Mouse (Mus musculus) layer of hippocampus, adult 18-20 months (tissue): Measurements from ENCODE around the gene Nup50. TPM values are rescaled to one million over a fixed set of nuclear protein-coding genes. Genes with fewer than 3 reads are reported as not detected.
A peak's percentile ranks its signal among the peaks of the same experiment; 100 is the strongest.
"Not testable (repeated sequence)": the region's sequence is repeated elsewhere in the genome, so short reads cannot be mapped to it uniquely, and the experiment has no call there.

Experiments
- DNase-seq, 2 experiments: peaks; one replicate each; pipeline ENCODE4 v3.0.0; 2022; ENCODE audit warnings: low spot score in 2 of 2
- long read RNA-seq: library from polyadenylated mRNA; stranded (forward); transcript quantifications from one replicate; pipeline ENCODE4 v2.0.0, GENCODE M21; 2021
- total RNA-seq, 2 experiments: library from RNA; stranded (reverse); gene quantifications; 2 replicates each; pipeline ENCODE4 v1.2.3; 2021

Gene Nup50
- 10 to 100 TPM; 35.3 to 37.9 TPM for total RNA-seq
- long read RNA-seq, full-length matches to known transcripts = 36 of 38 reads
- long read RNA-seq, partial matches to known transcripts = 1 of 38 reads
- long read RNA-seq, other reads (novel, unspliced or antisense) = 1 of 38 reads

DNA sequence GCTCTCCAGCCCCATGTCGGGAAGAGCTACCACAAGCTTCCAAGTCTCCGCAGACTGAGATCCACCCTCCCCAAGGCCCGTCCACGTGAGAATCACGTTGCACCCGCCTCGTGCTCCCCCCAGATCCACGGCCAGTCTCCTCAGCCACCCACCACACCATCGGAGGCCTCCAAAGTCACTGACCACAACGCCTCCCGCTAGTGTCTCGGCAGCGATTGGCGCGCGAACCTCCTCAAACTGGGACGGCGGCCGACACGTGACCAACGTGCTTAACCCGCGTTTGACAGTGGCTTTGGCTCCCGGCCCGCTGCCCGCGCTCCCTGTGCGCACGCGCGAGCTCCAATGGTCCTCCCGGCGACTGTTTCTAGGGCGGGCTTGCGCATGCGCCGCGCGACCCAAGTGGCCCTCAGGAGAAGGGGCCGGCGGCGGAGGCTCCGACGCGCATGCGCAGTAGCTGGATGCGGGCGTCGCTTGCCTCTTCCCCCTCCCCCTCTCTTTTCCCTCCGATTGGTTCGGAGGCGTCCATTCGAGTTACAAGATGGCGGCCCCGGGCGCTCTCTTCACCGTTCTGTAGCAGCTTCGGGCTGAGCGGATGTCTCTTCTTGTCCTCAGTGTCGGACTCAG, at the start of gene Nup50:
Gene Nup50 (plus strand): TSS at position 528 of the 624 bp plus-strand sequence.
- peak; percentile 99 to 100 for DNase-seq

DNA sequence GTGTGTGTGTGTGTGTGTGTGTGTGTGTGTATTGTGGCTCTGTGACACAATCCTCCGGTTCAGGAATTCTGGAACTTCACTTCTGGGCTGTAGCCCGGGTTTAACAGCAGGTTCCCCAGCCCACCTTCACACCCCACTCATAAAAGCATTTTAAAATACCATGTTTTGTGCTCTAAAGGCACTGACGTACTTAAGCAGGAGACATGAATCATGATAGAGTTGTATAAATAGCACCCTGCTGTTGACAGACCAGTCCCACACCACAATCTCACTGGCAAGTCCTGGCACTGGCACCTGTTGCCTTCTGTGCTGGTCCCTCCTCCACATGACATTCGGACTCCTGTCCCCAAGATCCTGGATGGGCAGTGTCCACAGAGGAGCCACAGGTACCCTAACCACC, 49.3 kb upstream of the Nup50 start:
- DNase-seq = peak in 1 of 2 experiments; percentile 54

DNA sequence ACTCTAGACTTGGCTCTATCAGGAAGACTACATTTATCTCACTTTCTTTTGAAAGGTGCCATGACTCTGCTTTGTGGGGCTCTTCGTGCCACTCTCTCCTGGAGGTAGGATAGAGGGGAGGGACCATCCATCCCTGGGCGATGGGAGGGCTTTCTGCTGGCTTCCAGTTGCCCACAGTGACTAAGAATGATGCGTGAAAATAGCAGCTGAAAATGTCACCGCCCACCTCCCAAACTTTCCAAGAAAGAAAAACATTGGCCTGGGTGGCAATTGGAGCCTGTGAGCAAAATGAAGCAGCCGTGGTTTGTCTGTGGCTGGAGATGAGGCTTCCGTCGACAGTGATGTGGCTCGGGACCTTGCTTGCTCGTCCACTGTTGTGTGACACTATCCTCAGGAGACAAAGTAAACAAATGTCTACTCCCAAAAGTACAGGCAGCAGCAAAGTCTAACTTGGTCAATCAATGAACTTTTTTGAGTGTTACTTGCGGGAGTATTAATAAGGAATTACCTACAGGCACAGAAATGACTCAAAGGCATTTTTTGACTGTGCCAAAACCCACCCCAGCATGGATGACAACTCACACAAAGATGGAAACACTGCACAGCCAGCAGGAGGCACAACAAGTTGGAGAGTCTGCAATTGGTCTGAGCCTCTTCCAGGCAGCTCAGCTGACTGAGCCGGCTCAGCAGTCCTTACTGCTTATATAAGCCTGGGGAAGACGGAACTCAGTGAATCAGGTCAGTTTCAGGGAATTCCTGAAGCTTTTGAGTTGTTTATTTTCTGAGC, 46.0 kb upstream of the Nup50 start:
- DNase-seq = peak in 1 of 2 experiments; percentile 37

DNA sequence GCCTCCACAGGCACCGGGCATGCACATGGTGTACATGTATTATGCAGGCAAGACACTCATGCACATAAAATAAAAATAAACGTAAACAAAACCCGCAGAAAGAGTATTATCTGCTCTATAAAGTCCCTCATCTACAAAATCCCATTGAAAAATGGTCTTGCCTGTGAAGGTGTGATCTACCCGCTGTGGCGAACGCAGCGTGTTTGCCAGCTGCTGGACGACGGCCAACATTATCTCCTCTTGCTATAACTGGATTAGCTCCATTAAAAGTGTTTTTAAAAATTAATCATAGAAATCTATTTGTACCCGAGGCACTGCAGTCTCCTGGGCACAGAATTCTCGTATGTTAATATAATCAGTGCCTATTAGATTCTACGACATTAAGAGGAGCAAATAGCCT, 35.1 kb upstream of the Nup50 start:
- DNase-seq = peak; percentile 33 to 54

DNA sequence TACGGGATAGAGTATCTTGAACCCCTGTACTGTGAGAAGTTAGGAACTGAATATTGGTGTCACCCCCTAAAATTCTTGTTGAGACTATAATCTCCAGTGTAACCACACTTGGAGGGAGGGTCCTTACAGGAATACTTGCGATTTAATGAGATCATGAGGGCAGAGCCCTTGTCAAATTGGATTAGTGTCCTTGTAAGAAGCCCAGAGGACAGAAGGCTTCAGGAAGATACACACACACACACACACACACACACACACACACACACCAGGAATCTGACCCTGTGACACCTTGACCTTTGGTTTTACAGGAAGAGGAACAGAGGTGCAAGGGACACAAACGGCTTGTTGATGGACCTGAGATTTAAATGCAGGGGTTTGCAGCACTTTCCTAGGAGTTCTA, 32.0 kb upstream of the Nup50 start:
- no peak for DNase-seq

DNA sequence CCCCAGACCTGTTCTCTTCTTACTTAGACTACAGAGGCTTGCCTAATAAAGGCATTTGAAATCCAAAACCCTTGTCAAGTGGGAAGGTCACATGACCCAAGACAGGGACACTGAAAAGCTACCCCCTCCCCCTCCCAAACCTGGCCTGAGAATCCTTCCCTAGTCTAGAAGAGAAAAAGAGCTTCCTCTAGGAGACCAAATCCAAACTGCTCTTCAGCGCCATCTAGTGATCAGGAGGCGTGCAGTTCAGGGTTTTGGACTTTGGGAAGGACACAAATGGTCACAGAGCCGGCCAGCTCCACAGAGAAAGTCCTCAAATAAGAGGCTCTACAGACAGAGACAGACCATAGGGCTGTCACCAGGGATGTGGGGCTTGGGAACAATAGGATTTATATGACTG, 31.6 kb upstream of the Nup50 start:
- DNase-seq = peak; percentile 30 to 81

DNA sequence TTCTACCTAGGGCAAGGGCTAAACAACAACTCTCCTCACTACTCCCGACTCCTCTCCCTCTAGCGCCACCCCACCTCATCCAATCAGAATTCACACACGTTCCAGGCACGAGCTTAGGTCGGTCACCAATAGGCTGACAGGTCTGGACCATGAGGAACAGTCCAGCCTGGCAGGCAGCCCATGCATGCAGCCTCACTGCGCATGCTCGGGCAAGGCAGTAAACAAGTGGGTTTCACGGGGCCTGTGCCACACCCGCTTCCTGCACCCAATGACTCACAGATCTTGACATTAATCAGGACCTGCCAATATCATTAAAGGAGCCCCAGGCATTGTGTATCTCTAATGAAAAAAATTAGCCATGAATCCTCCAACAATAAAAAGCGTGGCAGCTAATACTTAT, 27.0 kb upstream of the Nup50 start:
- not testable (repeated sequence) for DNase-seq

DNA sequence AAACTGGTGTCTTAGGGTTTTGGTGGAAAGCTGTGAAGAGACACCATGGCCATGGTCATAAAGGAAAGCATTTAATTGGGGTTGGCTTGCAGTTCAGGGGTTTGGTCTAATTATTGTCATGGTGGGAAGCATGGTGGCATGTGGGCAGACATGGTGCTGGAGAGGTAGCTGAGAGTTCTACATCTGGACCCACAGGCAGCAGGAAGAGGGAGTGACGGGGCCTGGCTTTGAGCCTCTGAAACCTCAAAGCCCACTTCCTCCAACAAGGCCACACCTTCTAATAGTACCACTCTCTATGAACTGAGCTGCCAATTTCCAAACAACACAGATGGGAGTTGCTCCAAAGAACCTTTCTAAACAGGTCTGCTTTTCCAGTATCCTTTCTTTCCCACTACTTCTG, 26.5 kb upstream of the Nup50 start:
- DNase-seq = no peak

DNA sequence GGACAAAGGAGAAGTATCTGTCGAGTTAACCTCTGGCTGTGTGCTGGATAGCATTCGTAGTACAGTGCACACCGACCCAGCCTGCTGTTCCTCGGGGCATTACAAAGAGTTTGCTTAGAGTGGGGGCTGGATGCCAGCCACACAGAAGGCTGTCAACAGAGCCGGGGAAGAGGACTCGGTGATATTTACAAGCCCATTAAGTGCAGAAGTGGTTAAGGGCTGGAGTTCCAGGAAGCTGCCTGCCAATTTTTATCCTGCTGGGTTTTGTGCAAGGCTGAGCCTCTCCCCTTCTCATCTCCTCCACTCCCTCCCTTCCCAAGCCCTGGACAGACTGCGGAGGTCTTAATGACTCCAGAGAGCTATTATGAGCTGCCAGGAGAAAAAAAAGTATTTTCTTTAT, 25.1 kb upstream of the Nup50 start:
- DNase-seq = peak in 1 of 2 experiments; percentile 11

DNA sequence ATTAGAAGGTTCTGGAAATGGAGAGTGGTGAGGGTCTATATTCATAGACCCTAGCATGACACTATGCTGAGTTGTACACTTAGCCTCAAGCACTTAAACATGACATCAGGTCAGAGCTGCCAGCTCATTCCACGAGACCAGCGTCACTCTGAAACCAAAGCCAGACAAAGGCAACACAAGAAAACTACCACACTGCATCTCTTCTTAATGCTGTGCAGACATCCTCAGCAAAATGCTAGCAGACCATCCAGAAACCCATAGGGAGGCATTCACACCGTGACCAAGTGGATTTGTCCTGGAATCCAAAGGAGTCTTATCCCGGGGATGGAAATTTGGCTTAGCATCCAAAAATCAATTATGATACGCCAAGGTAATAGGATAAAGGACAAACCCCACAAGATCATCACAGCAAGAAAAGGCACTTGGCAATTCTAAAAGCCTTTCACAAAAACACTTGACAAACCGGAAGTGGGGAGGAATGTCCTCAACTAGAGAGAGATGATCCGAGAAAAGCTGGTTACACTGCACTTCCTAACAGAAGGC, 19.3 kb upstream of the Nup50 start:
- no peak for DNase-seq

DNA sequence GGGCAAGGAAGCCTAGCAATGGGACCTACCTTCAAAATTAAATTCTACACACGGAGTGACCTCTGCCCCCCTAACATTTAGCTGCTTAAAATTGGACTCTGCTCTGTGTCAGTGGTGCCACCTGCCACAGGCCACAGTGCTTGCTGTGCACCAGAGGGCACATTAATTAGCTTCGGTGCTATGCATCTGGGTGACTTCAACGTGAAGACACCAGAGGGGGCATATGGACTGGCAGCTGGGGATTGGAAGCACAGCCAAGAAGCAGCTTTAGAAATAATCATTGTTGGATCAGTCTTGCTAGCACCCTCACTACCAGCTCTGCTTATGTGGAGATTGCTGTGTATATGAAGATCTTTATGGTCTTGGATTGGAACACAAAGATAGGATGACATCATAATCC, 10.0 kb upstream of the Nup50 start:
- DNase-seq = no peak

DNA sequence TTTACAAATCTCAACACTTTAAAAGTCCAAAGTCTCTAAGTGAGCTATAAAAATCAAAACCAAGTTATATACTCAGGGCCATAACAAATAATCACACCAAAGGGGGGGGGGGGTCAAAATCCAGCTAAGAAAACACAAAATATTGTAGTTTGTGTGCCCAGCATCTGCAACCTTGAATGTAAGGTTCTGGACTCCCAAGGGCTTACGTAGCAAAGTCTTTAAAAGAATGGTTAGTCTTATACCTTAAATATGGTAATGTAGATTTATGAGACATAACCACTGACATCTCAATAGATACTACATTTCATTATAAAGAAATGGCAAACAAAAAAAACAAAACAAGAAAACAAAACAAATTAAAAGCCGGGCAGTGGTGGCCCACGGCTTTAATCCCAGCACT, 3.3 kb upstream of the Nup50 start, which contains the start of gene Gm29666:
Gene Gm29666 (minus strand): TSS at position 101 of the 400 bp plus-strand sequence.
- DNase-seq = no peak

DNA sequence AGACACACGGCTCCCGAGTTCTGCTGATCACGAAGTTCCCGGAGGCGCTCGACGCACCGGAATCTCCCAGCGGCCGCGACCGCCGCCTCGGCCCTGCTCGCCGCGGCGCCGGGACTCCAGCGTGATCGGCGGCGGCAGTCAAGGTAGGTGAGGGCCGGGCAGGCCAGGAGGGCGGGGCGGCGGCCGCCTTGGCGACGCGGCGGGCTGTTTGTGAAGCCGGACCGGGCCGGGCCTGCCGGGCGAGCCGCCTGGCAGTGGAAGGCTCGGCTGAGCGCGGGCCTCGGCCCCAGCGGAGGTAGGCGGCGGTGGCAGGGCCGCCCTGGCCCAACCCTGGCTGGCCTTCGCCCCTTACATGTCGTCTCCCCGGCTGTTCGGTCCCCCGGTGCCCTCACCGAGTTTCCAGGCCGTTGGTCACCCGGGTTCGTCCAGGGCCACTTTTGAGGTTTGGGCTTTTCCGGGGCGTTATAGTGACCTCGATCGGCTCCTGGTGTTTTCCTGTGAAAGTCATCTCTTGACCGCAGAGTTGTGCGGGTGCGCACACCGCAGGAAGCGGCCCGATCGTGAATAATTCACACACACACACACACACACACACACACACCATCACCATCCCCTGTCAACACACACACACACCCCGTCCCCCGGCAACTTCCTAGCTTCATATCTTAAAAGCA, 434 bp downstream of the Nup50 start:
- DNase-seq = no peak

DNA sequence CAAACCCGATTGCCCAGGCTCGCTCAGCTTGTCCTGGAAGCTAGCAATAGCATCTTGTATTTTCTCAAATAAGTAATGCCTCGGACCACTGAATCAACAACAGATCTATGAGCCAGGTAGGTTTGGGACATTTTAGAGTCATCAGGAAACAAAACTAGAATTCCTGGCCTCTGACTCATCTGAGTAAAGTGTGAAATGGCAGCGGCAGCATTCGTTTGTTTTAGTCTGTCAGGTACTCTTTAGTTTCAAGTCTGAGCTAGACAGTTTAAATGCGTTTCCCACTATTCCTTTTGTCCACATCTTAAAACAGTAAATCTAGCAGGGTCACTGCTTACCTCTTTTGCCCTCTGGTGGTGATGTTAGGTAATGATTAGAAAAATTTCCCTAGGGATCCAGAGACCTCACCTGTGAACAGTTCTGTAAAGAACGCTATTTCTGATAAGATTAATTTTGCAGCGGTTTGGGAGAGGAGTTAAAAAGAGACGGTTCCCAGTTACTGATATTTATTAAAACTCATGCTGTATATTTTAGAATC, 1.6 kb downstream of the Nup50 start:
- peak in 1 of 2 experiments; percentile 69 for DNase-seq

DNA sequence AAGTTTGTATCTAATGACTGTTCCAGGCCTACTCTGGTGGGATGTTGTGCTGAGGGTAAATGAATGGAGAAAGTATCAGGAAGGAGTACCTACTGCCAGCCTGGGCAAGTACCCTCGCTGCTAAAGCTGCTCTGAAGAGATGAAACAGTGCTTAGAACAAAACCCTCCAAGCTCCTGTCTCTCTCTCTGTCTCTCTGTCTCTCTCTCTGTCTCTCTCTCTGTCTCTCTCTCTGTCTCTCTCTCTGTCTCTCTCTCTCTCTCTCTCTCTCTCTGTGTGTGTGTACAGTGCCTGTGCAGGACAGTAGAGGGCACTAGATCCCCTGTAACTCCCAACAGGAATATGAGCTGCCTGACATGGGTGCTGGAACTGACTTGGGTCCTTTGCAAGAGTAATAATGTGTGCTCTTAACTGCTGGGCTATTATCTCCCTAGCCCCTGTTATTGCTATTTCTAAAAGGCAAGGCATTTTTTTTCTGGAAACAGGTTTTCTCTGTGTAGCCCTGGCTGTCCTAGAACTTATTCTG, 2.3 kb downstream of the Nup50 start:
- DNase-seq = peak in 1 of 2 experiments; percentile 41

DNA sequence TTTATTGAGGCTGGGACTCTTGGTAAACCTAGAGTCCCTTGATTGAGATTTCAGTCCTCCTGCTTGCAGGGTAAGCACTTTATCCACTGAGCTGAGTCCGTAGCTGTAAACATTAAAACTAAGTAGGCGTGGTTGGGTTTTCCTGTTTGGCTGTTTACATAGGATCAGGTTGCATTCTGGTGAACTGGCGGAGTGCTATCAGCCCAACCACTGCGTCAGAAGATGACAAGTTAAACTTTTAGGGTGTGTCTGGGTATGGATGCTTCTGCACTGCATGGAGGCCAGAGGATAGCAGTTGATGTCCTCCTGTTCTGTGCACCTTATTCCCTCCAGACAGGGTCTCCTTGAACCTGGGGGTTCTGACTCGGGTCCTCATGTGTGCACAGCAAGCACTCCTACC, 9.1 kb downstream of the Nup50 start:
- DNase-seq = no peak

DNA sequence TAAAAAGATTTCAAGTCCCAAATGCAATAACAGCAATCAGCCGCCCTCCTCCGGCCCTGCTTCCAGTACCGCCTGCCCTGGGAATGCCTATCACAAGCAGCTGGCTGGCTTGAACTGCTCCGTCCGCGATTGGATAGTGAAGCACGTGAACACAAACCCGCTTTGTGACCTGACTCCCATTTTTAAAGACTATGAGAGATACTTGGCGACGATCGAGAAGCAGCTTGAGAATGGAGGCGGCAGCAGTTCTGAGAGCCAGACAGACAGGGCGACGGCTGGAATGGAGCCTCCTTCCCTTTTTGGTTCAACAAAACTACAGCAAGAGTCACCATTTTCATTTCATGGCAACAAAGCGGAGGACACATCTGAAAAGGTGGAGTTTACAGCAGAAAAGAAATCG, 11.7 kb downstream of the Nup50 start:
- DNase-seq = peak in 1 of 2 experiments; percentile 73

DNA sequence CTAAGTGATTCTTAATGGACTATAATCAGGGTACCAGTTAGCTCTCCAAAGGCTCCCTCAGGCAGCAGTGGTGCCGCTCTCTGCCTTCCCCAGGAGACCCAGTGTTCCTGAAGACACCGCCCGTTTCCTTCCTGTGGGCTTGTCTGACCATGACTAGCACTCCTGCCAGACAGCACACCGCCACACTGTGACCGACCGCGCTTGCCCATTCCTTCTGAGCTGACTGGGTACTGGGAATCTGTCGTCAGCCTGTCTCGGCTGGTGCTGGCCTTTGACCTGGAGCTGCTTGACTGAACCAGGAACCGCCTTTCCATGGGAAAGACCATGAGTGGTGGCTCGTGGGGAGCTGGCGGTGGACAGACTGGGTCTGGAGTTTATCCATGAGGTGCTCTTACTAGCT, 16.9 kb downstream of the Nup50 start:
- DNase-seq = no peak

DNA sequence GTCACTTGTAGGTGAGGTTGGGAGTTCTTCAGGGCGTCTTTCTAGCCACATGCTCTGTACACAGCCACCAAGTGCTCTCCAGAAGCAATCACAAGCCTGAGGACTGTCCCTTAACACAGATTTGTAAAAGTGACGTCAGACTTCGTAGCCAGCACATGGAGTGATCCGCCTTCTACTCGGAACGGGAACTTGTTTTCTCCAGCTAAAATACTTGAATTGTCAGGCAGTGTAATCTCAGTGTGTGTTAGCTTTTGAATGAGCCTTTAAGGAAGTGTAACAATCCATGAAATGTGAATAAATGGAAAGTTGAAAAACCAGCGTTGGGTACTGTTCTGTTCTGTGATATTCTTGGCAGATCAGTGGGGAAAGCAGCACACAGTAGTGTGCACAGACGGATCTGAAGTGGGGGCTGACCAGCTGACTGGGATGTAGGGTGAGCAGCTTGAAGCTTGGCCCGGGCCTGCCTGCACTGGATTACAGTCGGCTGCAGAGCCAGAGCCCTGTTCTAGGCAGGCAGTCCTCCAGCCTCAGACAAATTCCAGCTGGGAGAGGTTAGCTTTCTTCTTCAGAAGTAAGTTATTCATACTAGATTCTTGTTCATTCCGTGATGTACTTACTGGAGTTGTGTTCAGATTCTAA, 19.6 kb downstream of the Nup50 start:
- peak; percentile 60 to 85 for DNase-seq

DNA sequence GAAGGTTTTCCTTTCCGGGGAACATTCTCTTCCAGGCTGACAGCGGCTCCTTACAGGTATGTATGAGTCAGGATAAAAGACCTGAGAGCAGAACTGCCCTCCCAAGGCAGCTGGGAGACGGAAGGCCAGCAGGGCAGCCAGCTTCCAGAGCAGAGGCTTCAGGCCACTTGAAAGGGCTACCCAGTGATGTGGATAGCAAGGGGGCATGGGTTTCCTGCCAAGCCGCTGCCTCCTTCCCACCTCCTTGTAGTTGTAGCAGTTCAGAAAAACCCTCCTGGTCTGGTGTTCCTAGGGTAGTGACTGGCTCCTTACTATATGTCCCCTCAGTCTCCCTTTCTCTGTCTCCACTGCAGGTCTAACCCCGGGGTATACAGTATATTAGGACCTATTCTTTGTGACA, 21.1 kb downstream of the Nup50 start:
- no peak for DNase-seq

DNA sequence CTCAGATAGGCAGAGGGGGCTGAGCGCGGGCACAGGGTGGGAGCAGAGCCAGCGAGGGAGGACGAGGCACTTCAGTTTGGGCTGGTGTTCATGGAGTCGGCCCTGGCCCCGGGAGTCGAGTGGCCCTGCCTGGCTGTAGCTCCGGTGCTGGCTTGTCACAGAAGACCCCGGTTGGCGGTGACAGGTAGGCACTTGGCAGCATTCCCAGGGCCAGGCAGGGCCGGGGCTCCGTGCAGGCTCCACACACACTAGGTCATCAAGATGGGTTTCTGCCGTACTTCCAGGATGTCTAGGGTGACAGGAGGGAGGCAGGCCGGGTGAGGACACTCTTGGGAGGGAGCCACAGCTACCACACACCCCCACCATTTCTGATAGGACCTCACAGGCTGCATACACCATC, 25.8 kb downstream of the Nup50 start:
- DNase-seq = no peak
